Mouse (Mus musculus) hindbrain, embryonic 13.5 days (tissue): ENCODE data around the gene Igfbp1. TPM values are rescaled to one million over a fixed set of nuclear protein-coding genes. Genes with fewer than 3 reads are reported as not detected.

Experiments
- ATAC-seq: fragments of 200-750 bp; cut with Nextera tagmentation; 2 replicates; pipeline ENCODE4 v1.8.0; 2017; ENCODE audit warnings: moderate TSS enrichment; ENCODE audit not compliant: low FRiP score
- H3K27ac ChIP-seq: fragments of 300-500 bp; sonication (generic); 2 replicates; pipeline ENCODE4 v1.5.1; 2015; ENCODE audit warnings: inconsistent platforms, mild to moderate bottlenecking, moderate library complexity
- H3K27me3 ChIP-seq: fragments of 300-500 bp; sonication (generic); 2 replicates; pipeline ENCODE4 v1.6.1; 2015; ENCODE audit warnings: mild to moderate bottlenecking, inconsistent platforms
- H3K36me3 ChIP-seq: fragments of 300-500 bp; sonication (generic); 2 replicates; pipeline ENCODE4 v1.6.1; 2015; ENCODE audit warnings: mild to moderate bottlenecking, inconsistent platforms
- H3K4me1 ChIP-seq: fragments of 300-500 bp; sonication (generic); replicated peaks from 2 replicates; pipeline ENCODE4 v1.6.1; 2015; ENCODE audit warnings: inconsistent platforms
- H3K4me2 ChIP-seq: fragments of 300-500 bp; sonication (generic); 2 replicates; pipeline ENCODE4 v1.6.1; 2015; ENCODE audit warnings: inconsistent platforms, mild to moderate bottlenecking, moderate library complexity
- H3K4me3 ChIP-seq: fragments of 300-500 bp; sonication (generic); 2 replicates; pipeline ENCODE4 v1.5.1; 2015; ENCODE audit warnings: mild to moderate bottlenecking, inconsistent platforms
- H3K9ac ChIP-seq: fragments of 300-500 bp; sonication (generic); 2 replicates; pipeline ENCODE4 v1.6.1; 2015; ENCODE audit warnings: mild to moderate bottlenecking, inconsistent platforms
- H3K9me3 ChIP-seq: fragments of 300-500 bp; sonication (generic); 2 replicates; pipeline ENCODE4 v1.6.1; 2016; ENCODE audit warnings: inconsistent platforms
- WGBS: fragments of 180-500 bp; shearing (Covaris S2); methylation state at CpG from one replicate; pipeline ENCODE4 v1.1.7; 2015; 5-methylcytosine and 5-hydroxymethylcytosine counted together
- polyA plus RNA-seq: library from polyadenylated mRNA; unstranded; fragments of >200 nt; fragmentation: Nextera tagmentation; extraction: Ambion mirVana; gene quantifications from 2 replicates; pipeline ENCODE4 v1.2.1, GENCODE M21; 2015

The Igfbp1 gene
- polyA plus RNA-seq, 1 experiment from 2014 or later = 0.10 TPM

- Histone ChIP-seq H3K36me3 (no peaks in the 10 kb centered on the region), H3K27me3 (no peaks in the 10 kb centered on the region), H3K9me3 (no peaks in the 10 kb centered on the region), H3K9ac (no peak overlapping the region), H3K4me1 (no peaks in the 10 kb centered on the region), H3K4me2 (no peak overlapping the region), H3K27ac (no peak overlapping the region), H3K4me3 (no peak overlapping the region)
- 44% methylated on average over 4 of the region's 4 CpGs for WGBS
- ATAC-seq = no peak
Observed at GRCm38 (mm10) chr11:7239041-7239740, 41.6 kb downstream of the Igfbp1 start.

GRCm38 (mm10) chr11:7244782-7245181 is 47.2 kb downstream of the Igfbp1 start:
- Histone ChIP-seq H3K4me3 (no peak overlapping the region), H3K4me2 (no peak overlapping the region), H3K9me3 (no peaks in the 10 kb centered on the region), H3K27ac (no peak overlapping the region), H3K36me3 (no peaks in the 10 kb centered on the region), H3K27me3 (no peaks in the 10 kb centered on the region), H3K9ac (no peak overlapping the region), H3K4me1 (no peaks in the 10 kb centered on the region)
- ATAC-seq = no peak
- 86% methylated on average over 1 of the region's 1 CpGs for WGBS

- Histone ChIP-seq H3K4me1 (no peaks in the 10 kb centered on the region), H3K27me3 (no peaks in the 10 kb centered on the region), H3K36me3 (no peaks in the 10 kb centered on the region), H3K4me3 (no peak overlapping the region), H3K4me2 (no peak overlapping the region), H3K9ac (no peak overlapping the region), H3K9me3 (no peaks in the 10 kb centered on the region), H3K27ac (no peak overlapping the region)
- no peak for ATAC-seq
- 91% methylated on average over 2 of the region's 2 CpGs for WGBS
Observed at GRCm38 (mm10) chr11:7250415-7250814, 52.8 kb downstream of the Igfbp1 start.

- 91% methylated on average over 5 of the region's 5 CpGs for WGBS
Observed at GRCm38 (mm10) chr11:7250870-7251269, 53.3 kb downstream of the Igfbp1 start.

More at GRCm38 (mm10) chr11:7250870-7251269, 53.3 kb downstream of the Igfbp1 start:
- H3K27me3 ChIP-seq = no peaks in the 10 kb centered on the region
- no peaks in the 10 kb centered on the region for H3K36me3 ChIP-seq
- no peak overlapping the region for H3K9ac ChIP-seq
- ATAC-seq = no peak
- H3K4me1 ChIP-seq = no peaks in the 10 kb centered on the region
- H3K27ac ChIP-seq = no peak overlapping the region
- H3K9me3 ChIP-seq = no peaks in the 10 kb centered on the region
- no peak overlapping the region for H3K4me2 ChIP-seq
- no peak overlapping the region for H3K4me3 ChIP-seq

Other genes with a start within 250 kb of the Igfbp1 start
- 4.5 and 5.1 TPM in 2 replicates for gene Adcy1, start 134.3 kb upstream of the Igfbp1 start, polyA plus RNA-seq
- not detected in 2 replicates for gene Gm11985, start 9.2 kb upstream of the Igfbp1 start, polyA plus RNA-seq
- gene Igfbp3, start 16.1 kb downstream of the Igfbp1 start, polyA plus RNA-seq = 13.8 and 14.1 TPM in 2 replicates